15 mouse cellular contexts compared by ENCODE assay signal in genomic region chr10:61720331-61720730, GRCm38 (mm10).
"Had no signal": no experiment of that assay in that cellular context is flagged by ENCODE, and none has a peak within 500 bp of the region (broad histone marks: within the 10 kb centered on the region; RNA-seq: fewer than 3 reads in every experiment).

No protein-coding gene starts in this region.

- H3K9me3 ChIP-seq: kidney, embryonic 15.5 days; liver, embryonic 13.5 days; midbrain, embryonic 13.5 days; neural tube, embryonic 15.5 days; stomach, embryonic 15.5 days had no signal

- H3K4me1 ChIP-seq: stomach, embryonic 15.5 days had no signal

- DNase-seq: kidney, adult 2 months; kidney, postnatal 14 days; left cerebral cortex, postnatal 4 days; liver, embryonic 13.5 days; liver, postnatal 0 days; lung, postnatal 36 days; retina, postnatal 1 day; right cerebral cortex, postnatal 4 days; thymus, adult 2 months; thymus, postnatal 36 days had no signal

- H3K4me3 ChIP-seq: kidney, embryonic 15.5 days; liver, embryonic 13.5 days; midbrain, embryonic 13.5 days; myocyte; neural tube, embryonic 15.5 days; stomach, embryonic 15.5 days had no signal

- H3K4me2 ChIP-seq: kidney, embryonic 15.5 days; liver, embryonic 13.5 days; midbrain, embryonic 13.5 days; neural tube, embryonic 15.5 days; stomach, embryonic 15.5 days had no signal

- ATAC-seq: liver, postnatal 0 days; midbrain, embryonic 13.5 days had no signal

- H3K27ac ChIP-seq: kidney, embryonic 15.5 days; liver, embryonic 13.5 days; midbrain, embryonic 13.5 days; neural tube, embryonic 15.5 days; stomach, embryonic 15.5 days had no signal

- H3K9ac ChIP-seq: kidney, embryonic 15.5 days; liver, embryonic 13.5 days; liver, postnatal 0 days; midbrain, embryonic 13.5 days; neural tube, embryonic 15.5 days; stomach, embryonic 15.5 days had no signal

- H3K27me3 ChIP-seq: kidney, embryonic 15.5 days; liver, embryonic 13.5 days; neural tube, embryonic 15.5 days; stomach, embryonic 15.5 days had no signal

- H3K36me3 ChIP-seq: kidney, embryonic 15.5 days; liver, embryonic 13.5 days; midbrain, embryonic 13.5 days; neural tube, embryonic 15.5 days; stomach, embryonic 15.5 days had no signal
